Mouse (Mus musculus) right cerebral cortex, postnatal 14 days (tissue): Measurements from ENCODE around the gene Mmachc.
A peak's percentile ranks its signal among the peaks of the same experiment; 100 is the strongest.

Experiments used
- DNase-seq: peaks from one replicate; pipeline ENCODE4 v3.0.0; 2022

Mmachc gene

DNA sequence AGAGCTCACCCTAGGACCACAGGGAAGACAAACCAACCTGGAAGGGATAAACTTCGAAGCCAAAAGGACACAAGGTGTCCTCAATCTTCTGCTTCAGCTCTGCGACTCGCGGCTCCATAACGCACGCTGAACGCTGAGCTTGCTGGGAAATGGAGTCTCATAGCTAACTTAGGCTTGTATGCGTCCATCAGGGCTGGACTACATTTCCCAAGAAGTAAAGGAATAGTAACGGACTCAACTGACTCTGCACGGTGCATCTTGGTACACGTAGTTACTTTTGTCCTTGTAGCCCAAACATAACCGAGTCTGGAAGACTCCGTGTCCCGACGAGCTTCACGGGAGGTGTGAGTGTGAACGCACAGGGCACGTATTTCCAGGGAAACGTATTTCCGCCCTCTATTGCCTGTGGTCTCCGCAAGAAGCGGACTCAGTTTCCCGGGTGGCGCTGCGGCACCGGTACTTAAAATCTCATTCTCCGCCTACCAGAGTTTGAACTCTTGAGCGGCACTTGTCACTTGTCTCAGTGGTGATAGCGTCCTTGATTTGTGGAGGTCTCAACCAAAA is at the start of gene Mmachc, which contains the start of gene Ccdc163:
Gene Mmachc, minus strand, starts transcription at position 206 of the 564 bp plus-strand sequence.
Gene Ccdc163, plus strand, starts transcription at position 309 of the 564 bp plus-strand sequence.
- peak; percentile 85 for DNase-seq

DNA sequence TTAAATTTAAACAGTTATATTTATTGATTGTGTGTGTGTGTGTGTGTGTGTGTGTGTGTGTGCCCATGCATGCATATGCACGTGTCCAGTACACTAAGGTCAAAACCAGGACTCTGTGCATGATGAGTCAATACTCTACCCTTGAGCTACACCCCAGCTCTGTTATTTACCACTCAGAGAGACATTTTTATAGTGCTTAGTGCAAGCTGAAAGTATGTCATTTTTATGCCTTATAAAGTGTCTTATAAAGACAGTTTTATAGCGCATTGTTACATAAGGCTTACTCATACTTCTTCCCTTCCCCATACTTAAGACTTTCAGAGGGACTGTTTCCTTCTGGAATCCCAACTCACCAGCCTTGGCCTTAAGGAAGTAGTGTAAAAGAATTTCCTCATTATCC is 41.5 kb upstream of the Mmachc start:
- DNase-seq, result no peak

GRCm38 (mm10) chr4:116738972-116739751 is 31.0 kb upstream of the Mmachc start:
- DNase-seq, result no peak

- no peak for DNase-seq
Measured at GRCm38 (mm10) chr4:116734996-116735395, 26.8 kb upstream of the Mmachc start.

DNA sequence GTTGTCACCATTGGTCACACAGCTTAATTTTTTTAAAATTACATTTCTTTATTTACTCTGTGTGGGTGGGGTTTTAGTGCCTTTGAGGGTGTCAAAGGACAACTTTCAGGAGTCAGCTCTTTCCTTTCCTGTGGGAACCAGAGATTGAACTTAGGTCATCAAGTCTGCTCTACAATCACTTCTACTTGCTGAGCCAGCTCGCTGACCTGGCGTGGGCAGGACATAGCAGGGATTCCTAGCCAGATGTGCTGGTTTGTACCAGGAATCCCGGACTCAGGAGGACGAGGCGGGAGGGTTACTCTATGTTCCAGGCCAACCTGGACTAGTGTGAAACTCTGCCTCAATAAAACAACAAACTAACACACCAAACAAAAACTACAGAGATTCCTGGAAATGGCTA is 24.1 kb upstream of the Mmachc start:
- no peak for DNase-seq

- DNase-seq, result no peak
Measured at GRCm38 (mm10) chr4:116731077-116731476, 22.9 kb upstream of the Mmachc start.

DNA sequence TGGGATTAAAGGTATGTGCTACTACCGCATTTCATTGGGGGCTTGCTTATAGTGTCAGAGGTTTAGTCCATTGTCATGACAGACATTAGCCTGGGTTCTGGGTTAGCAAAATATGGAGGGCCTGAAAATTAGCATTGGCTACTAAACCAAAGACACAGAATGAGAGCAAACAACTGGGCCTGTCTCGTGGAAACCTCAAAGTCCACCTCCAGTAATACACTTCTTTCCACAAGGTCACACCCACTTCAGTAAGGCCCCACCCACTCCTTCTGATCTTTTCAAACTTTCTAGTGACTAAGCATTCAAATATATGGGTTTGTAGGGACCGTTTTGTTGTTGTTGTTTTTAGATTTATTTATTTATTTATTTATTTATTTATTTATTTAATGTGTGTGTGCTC is 21.3 kb upstream of the Mmachc start:
- no peak for DNase-seq

GRCm38 (mm10) chr4:116727401-116727800 is 19.2 kb upstream of the Mmachc start:
- no peak for DNase-seq

GRCm38 (mm10) chr4:116725444-116725843 is 17.2 kb upstream of the Mmachc start:
- no peak for DNase-seq

DNA sequence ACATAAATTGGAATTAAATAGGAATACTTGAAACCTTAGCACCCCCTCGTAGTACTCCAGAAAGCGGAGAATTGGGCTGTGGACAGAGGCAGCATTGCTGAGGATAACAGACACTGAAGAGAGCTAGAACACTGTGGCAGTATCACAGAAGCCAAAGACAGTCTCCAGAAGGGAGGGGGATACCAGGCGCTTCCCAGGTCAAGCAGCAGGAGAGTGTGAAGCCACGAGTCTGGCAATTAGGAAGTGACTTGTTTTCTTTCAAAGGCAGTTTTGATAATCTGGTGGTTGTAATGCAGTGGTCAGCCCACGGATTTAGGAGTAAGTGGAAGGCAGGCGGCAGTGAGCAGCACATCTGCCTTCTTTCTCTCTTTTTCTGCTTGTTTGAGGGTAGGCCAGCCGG is 14.0 kb upstream of the Mmachc start:
- no peak for DNase-seq

GRCm38 (mm10) chr4:116721098-116721628 is 13.0 kb upstream of the Mmachc start:
- DNase-seq, result no peak

DNA sequence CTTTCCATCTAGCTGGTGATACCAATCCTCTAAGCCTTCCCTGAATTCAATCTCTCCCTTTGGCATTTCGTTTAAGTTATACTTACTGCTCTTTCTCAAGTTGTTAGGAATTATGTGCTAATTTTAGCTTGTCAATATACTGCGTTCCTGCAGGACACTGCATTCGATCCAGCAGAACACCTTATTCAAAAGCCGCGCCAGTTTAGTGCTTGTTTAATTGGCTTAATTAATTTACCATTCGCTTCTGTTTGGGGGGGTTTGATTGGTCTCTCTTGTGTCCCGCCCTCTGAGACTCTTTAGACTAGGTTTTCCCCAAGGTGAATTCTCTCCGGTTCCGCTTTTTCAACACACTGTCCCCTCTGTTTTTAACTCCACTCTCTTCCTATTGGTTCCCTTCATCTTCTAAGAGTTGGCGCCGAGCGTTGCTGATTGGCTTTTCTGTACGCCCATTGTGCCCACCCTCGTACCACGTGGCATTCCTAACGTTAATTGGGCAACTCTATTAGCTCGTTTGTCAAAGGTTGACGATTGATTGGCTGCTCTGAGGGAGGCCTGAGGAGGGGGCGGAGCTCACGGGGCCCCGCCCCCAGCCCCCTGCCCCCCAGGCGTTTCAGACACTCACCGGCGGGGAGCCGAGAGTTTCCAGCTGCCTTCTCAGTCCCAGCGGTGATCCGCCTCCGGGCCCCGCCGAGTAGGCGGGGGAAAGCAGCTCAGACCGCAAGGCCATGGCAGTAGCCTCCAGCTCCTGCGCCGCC is 12.3 kb upstream of the Mmachc start, which contains the start of gene Tesk2:
Gene Tesk2, plus strand, starts transcription at position 606 of the 755 bp plus-strand sequence.
- DNase-seq, result peak; percentile 90

GRCm38 (mm10) chr4:116719396-116719795 is 11.2 kb upstream of the Mmachc start:
- DNase-seq, result peak; percentile 60

DNA sequence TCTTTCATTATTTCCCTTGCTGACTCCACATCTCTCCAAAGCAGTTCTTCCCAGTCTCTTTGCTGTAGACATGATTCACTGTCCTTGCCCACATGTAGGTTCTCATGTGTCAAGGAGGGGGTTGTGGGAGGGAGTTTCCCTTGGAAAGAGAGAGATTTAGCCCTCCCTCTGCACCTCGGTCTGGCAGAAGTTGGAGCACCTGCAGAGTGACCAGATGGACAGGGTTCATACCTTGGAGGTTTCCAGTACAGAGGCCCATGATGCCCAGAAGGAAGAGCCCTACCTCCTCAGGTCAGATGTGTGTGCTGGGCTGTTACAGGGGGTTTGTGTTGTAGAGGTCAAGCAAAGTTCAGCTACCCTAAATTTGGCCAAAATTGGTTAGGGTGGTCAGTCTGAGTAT is 4.3 kb upstream of the Mmachc start:
- no peak for DNase-seq

DNA sequence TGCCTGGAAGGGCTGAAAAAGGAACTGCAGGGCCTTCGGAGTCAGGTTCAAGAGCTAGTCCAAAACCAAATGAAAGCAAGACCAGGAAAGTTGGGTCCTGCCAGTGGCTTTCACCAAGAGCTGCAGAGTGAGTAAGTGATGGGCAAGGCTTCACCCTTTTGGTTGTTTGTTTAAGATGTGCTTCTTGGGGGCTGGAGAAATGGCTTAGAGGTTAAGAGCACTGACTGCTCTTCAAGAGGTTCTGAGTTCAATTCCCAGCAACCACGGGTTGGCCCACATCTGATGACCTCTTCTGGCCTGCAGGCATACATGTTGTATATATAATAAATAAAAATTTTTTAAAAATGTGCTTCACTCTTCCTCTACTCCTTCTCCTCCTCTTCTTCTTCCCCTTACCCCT is 1.9 kb upstream of the Mmachc start:
- no peak for DNase-seq

DNA sequence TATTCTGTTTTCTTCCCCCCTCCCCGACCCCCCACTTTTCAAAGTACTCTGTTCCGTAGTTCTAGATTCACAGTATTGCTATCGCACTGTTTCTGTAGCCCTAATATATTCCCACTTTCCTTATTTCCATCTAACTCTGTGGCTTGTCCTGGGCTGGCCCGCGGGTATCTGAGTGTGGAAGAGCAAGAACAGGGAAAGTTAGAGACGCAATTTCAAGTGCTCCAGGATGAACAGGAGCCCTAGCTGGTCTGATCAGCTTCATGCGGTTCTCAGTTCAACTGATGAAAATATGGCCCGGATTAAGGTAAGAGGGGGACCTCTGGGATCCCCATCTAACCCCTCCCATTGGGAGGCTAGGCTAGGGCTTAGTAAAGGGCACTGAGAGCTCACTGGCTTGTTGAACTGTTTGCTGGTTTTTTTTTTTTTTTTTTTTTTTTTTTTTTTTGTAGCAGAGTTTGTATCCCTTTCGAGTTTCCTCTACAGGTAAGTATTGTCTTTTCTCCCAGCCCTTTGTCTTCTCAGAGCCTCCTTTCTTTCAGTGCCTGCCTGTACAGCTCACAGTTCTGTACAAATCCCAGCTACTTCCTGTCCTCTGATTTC is 685 bp upstream of the Mmachc start:
- DNase-seq, result no peak

- DNase-seq, result no peak
Measured at GRCm38 (mm10) chr4:116707666-116708065, 540 bp downstream of the Mmachc start.

DNA sequence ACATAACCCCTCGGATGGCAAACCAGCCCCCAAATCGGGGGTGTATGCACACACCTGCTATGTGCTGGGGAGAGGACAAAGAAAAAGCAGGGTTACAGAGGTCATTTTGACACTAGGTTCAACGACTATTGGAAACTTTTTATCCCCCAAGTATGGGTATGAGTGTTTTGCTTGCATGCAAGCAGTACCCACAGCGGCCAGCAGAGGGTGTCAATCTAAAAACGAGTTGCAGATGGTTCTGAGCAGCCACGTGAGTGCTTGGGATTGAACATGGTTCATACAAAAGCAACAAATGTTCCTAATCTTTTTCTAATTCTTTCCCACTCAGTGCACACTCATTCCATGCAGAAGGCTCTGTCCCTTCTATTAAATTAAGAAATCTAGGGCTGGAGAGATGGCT is 4.4 kb downstream of the Mmachc start:
- DNase-seq, result peak; percentile 71

- DNase-seq, result no peak
Measured at GRCm38 (mm10) chr4:116700964-116701363, 7.2 kb downstream of the Mmachc start.

DNA sequence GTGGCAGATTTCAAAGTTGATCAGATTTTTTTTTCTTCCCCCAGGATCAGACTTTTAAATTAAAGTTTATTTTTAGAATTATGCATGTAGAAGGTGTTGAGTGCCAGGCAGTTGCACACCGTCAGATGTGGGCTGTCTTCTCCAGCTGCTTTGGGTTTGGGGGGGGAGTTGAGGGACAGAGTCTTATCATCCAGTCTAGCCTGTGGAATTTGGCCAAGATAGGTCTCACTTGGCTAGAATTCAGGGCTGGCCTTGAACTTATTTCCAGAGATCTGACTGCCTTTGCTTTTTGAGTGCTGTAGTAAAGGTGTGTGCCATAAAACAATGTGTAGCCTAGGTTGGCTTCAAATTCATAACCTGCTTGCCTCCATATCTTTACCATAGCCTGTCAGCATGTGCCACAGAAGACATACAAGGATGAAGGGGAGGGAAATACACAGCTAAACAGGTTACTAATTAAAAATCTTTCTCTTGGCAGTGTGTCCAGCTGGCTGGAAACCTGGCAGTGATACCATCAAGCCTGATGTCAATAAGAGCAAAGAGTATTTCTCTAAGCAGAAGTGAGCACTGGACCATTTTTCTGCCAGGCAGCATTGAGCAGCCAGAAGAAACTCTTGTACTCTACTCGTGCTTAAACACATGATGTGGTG is 9.4 kb downstream of the Mmachc start:
- DNase-seq, result no peak

- no peak for DNase-seq
Measured at GRCm38 (mm10) chr4:116693785-116694184, 14.4 kb downstream of the Mmachc start.

GRCm38 (mm10) chr4:116692146-116692545 is 16.1 kb downstream of the Mmachc start:
- no peak for DNase-seq
